Mouse (Mus musculus): Measurements from ENCODE around the gene Tmem41b. TPM values are rescaled to one million over a fixed set of nuclear protein-coding genes. Genes with fewer than 3 reads are reported as not detected.

Tmem41b gene
- polyA plus RNA-seq, 1 experiment: 1.3 TPM

- Histone ChIP-seq H3K36me3 (ENCODE audit: control insufficient read depth) (no peaks in the 10 kb centered on the region), H3K4me3 (replicated peaks) (no peak overlapping the region), H3K4me1 (ENCODE audit: control insufficient read depth) (peaks cover 17% of the 10 kb centered on the region), H3K27me3 (ENCODE audit: control insufficient read depth) (no peaks in the 10 kb centered on the region), H3K9me3 (ENCODE audit: control insufficient read depth, low read length) (no peaks in the 10 kb centered on the region)
- TF ChIP-seq GATA1 (IDR thresholded peaks at IDR 0.05; ENCODE audit: low read length) (no peak), TAL1 (IDR thresholded peaks at IDR 0.05; ENCODE audit: low read length) (no peak)
Measured at GRCm38 (mm10) chr7:109954622-109955401, 31.9 kb downstream of the Tmem41b start.

- TF ChIP-seq GATA1 (IDR thresholded peaks at IDR 0.05; ENCODE audit: low read length) (no peak), TAL1 (IDR thresholded peaks at IDR 0.05; ENCODE audit: low read length) (no peak)
- Histone ChIP-seq H3K9me3 (ENCODE audit: control insufficient read depth, low read length) (no peaks in the 10 kb centered on the region), H3K4me1 (ENCODE audit: control insufficient read depth) (no peaks in the 10 kb centered on the region), H3K4me3 (replicated peaks) (no peak overlapping the region), H3K36me3 (ENCODE audit: control insufficient read depth) (no peaks in the 10 kb centered on the region), H3K27me3 (ENCODE audit: control insufficient read depth) (no peaks in the 10 kb centered on the region)
Measured at GRCm38 (mm10) chr7:109951297-109951696, 35.4 kb downstream of the Tmem41b start.

- Histone ChIP-seq H3K27me3 (ENCODE audit: control insufficient read depth) (no peaks in the 10 kb centered on the region), H3K4me3 (replicated peaks) (no peak overlapping the region), H3K36me3 (ENCODE audit: control insufficient read depth) (no peaks in the 10 kb centered on the region), H3K4me1 (ENCODE audit: control insufficient read depth) (no peaks in the 10 kb centered on the region), H3K9me3 (ENCODE audit: control insufficient read depth, low read length) (no peaks in the 10 kb centered on the region)
- TF ChIP-seq GATA1 (IDR thresholded peaks at IDR 0.05; ENCODE audit: low read length) (no peak), TAL1 (IDR thresholded peaks at IDR 0.05; ENCODE audit: low read length) (no peak)
Measured at GRCm38 (mm10) chr7:109944421-109945034, 42.2 kb downstream of the Tmem41b start.

DNA sequence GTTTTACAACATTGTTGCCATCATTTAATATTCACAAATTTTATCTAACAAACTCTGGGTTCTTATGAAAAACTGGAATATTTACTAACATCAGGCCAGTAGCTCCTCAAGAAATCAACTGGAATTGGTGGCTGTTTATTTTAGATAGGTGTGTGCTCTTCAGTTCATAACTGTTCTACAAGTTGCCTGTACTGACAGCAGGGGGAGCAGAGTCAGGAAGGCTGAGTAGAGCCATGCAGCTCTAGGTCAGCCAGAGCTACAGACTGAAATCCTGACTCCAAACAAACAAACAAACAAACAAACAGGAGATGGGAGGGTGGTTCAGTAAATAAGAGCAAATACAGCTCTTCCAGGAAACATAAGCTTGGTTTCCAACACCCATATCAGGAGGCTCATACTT lies 57.1 kb downstream of the Tmem41b start:
- H3K27me3 ChIP-seq (ENCODE audit: control insufficient read depth): no peaks in the 10 kb centered on the region
- H3K9me3 ChIP-seq (ENCODE audit: control insufficient read depth, low read length): no peaks in the 10 kb centered on the region
- H3K4me1 ChIP-seq (ENCODE audit: control insufficient read depth): no peaks in the 10 kb centered on the region
- TF ChIP-seq GATA1 (IDR thresholded peaks at IDR 0.05; ENCODE audit: low read length) (no peak), TAL1 (IDR thresholded peaks at IDR 0.05; ENCODE audit: low read length) (no peak)
- H3K36me3 ChIP-seq (ENCODE audit: control insufficient read depth): peaks cover 17% of the 10 kb centered on the region
- no peak overlapping the region for H3K4me3 ChIP-seq (replicated peaks)

DNA sequence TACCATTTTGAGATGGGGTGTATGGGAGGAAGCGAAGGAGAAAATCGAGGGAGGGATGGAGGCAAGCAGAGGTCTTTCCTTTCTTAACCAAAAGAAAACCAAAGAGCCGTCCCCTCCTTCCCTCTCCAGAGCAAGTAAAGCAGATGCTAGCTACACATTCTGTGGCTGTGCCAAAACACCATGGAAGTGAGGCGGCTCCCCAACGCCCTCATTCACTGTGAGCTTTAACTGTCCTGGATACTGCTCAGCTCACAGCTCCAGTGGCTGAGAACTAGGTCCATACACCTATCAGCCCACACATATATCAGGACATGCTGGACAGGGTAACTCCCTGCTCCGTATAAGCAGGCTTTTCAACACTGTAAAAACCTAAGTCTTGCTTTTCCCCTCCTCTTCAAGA lies 58.4 kb downstream of the Tmem41b start:
- H3K4me3 ChIP-seq (replicated peaks): no peak overlapping the region
- no peaks in the 10 kb centered on the region for H3K9me3 ChIP-seq (ENCODE audit: control insufficient read depth, low read length)
- TF ChIP-seq GATA1 (IDR thresholded peaks at IDR 0.05; ENCODE audit: low read length) (no peak), TAL1 (IDR thresholded peaks at IDR 0.05; ENCODE audit: low read length) (no peak)
- no peaks in the 10 kb centered on the region for H3K27me3 ChIP-seq (ENCODE audit: control insufficient read depth)
- H3K4me1 ChIP-seq (ENCODE audit: control insufficient read depth): no peaks in the 10 kb centered on the region
- H3K36me3 ChIP-seq (ENCODE audit: control insufficient read depth): peaks cover 10% of the 10 kb centered on the region

- Histone ChIP-seq H3K36me3 (ENCODE audit: control insufficient read depth) (peaks cover 15% of the 10 kb centered on the region), H3K4me3 (replicated peaks) (no peak overlapping the region), H3K4me1 (ENCODE audit: control insufficient read depth) (no peaks in the 10 kb centered on the region), H3K9me3 (ENCODE audit: control insufficient read depth, low read length) (no peaks in the 10 kb centered on the region), H3K27me3 (ENCODE audit: control insufficient read depth) (no peaks in the 10 kb centered on the region)
- no peak for TF ChIP-seq TAL1 (IDR thresholded peaks at IDR 0.05; ENCODE audit: low read length)
- no peak for TF ChIP-seq GATA1 (IDR thresholded peaks at IDR 0.05; ENCODE audit: low read length)
Measured at GRCm38 (mm10) chr7:109924965-109925364, 61.8 kb downstream of the Tmem41b start.

GRCm38 (mm10) chr7:109922889-109923288 lies 63.8 kb downstream of the Tmem41b start:
- no peak overlapping the region for H3K4me3 ChIP-seq (replicated peaks)
- no peak for TF ChIP-seq GATA1 (IDR thresholded peaks at IDR 0.05; ENCODE audit: low read length)
- no peak for TF ChIP-seq TAL1 (IDR thresholded peaks at IDR 0.05; ENCODE audit: low read length)
- no peaks in the 10 kb centered on the region for H3K27me3 ChIP-seq (ENCODE audit: control insufficient read depth)
- peaks cover 27% of the 10 kb centered on the region for H3K36me3 ChIP-seq (ENCODE audit: control insufficient read depth)
- H3K9me3 ChIP-seq (ENCODE audit: control insufficient read depth, low read length): no peaks in the 10 kb centered on the region
- no peaks in the 10 kb centered on the region for H3K4me1 ChIP-seq (ENCODE audit: control insufficient read depth)

Other genes with a start within 250 kb of the Tmem41b start
- 0.19 and 0.51 TPM in 2 replicates for gene Tmem9b, start 234.1 kb downstream of the Tmem41b start, polyA plus RNA-seq (2012)
- 0.05 and 0.48 TPM in 2 replicates for gene Nrip3, start 204.9 kb downstream of the Tmem41b start, polyA plus RNA-seq (2012)
- not detected in 2 replicates for gene Scube2, start 121.2 kb downstream of the Tmem41b start, polyA plus RNA-seq (2012)
- gene Dennd5a, start 26.5 kb downstream of the Tmem41b start, polyA plus RNA-seq (2012): 0.45 and 0.60 TPM in 2 replicates
- gene Ipo7, start 31.3 kb upstream of the Tmem41b start, polyA plus RNA-seq (2012): 0.84 and 1.4 TPM in 2 replicates
- 0.13 and 0.33 TPM in 2 replicates for gene Zfp143, start 74.3 kb upstream of the Tmem41b start, polyA plus RNA-seq (2012)
- gene Wee1, start 135.1 kb upstream of the Tmem41b start, polyA plus RNA-seq (2012): 0.69 and 1.1 TPM in 2 replicates
- gene Swap70, start 234.8 kb upstream of the Tmem41b start, polyA plus RNA-seq (2012): 0.33 and 0.42 TPM in 2 replicates

All from erythroblast, embryonic 14.5 days (primary cell).